Mouse (Mus musculus) midbrain, postnatal 0 days (tissue): ENCODE results near the gene Foxn3. TPM values are rescaled to one million over a fixed set of nuclear protein-coding genes. Genes with fewer than 3 reads are reported as not detected.

Experiments used
- ATAC-seq: fragments of 200-750 bp; cut with Nextera tagmentation; 2 replicates; pipeline ENCODE4 v1.8.0; 2017; ENCODE audit warnings: moderate number of reproducible peaks, mild to moderate bottlenecking, moderate TSS enrichment, moderate library complexity; ENCODE audit not compliant: low FRiP score
- DNase-seq: peaks from one replicate; pipeline ENCODE4 v3.0.0-alpha.2; 2015; ENCODE audit warnings: low spot score
- H3K27ac ChIP-seq: fragments of 300-500 bp; sonication (generic); 2 replicates; pipeline ENCODE4 v1.5.1; 2014; ENCODE audit warnings: low read depth, mild to moderate bottlenecking, low read length, mixed read lengths
- H3K27me3 ChIP-seq: fragments of 300-500 bp; sonication (generic); 2 replicates; pipeline ENCODE4 v1.6.1; 2014; ENCODE audit warnings: low read length, control low read depth, mixed read lengths; ENCODE audit not compliant: insufficient read depth
- H3K36me3 ChIP-seq: fragments of 300-500 bp; sonication (generic); 2 replicates; pipeline ENCODE4 v1.6.1; 2014; ENCODE audit warnings: low read length, control low read depth, mixed read lengths; ENCODE audit not compliant: insufficient read depth
- H3K4me1 ChIP-seq: fragments of 300-500 bp; sonication (generic); 2 replicates; pipeline ENCODE4 v1.6.1; 2014; ENCODE audit warnings: mild to moderate bottlenecking, control low read depth, antibody characterized with exemption, low read length, mixed read lengths; ENCODE audit not compliant: insufficient read depth
- H3K4me2 ChIP-seq: fragments of 300-500 bp; sonication (generic); 2 replicates; pipeline ENCODE4 v1.6.1; 2014; ENCODE audit warnings: low read depth, mild to moderate bottlenecking, low read length, mixed read lengths; ENCODE audit not compliant: poor library complexity, severe bottlenecking
- H3K4me3 ChIP-seq: fragments of 300-500 bp; sonication (generic); 2 replicates; pipeline ENCODE4 v1.5.1; 2014; ENCODE audit warnings: low read depth, mild to moderate bottlenecking, low read length, moderate library complexity
- H3K9ac ChIP-seq: fragments of 300-500 bp; sonication (generic); replicated peaks from 2 replicates; pipeline ENCODE4 v1.6.1; 2014; ENCODE audit warnings: mild to moderate bottlenecking, low read length, moderate library complexity, mixed read lengths; ENCODE audit not compliant: poor library complexity, severe bottlenecking
- H3K9me3 ChIP-seq: fragments of 300-500 bp; sonication (generic); 2 replicates; pipeline ENCODE4 v1.6.1; 2016; ENCODE audit warnings: low read length, control low read depth
- CTCF ChIP-seq: IDR thresholded peaks from 2 replicates; pipeline ENCODE4 v1.5.1; 2016; ENCODE audit warnings: antibody characterized with exemption, mild to moderate bottlenecking
- WGBS: fragments of 180-500 bp; shearing (Covaris S2); extraction: QIAGEN DNeasy Blood & Tissue Kit; methylation state at CpG from one replicate; pipeline ENCODE4 v1.1.7; 2014; 5-methylcytosine and 5-hydroxymethylcytosine counted together
- polyA plus RNA-seq: library from polyadenylated mRNA; unstranded; fragments of >200 nt; fragmentation: Nextera tagmentation; extraction: Ambion mirVana; gene quantifications from 2 replicates; pipeline ENCODE4 v1.2.1, GENCODE M21; 2015
- total RNA-seq: library from RNA; depleted of rRNA; stranded (reverse); fragments of >200 nt; gene quantifications from 2 replicates; pipeline ENCODE4 v1.2.3, GENCODE M21; 2014

Foxn3 gene
- total and polyA plus RNA-seq, 2 experiments from 2014 or later, result 38.9 to 72.7 TPM

GRCm38 (mm10) chr12:99356660-99357059 lies 206.7 kb downstream of the Foxn3 start:
- 78% methylated on average over 8 of the region's 8 CpGs for WGBS
- H3K27ac ChIP-seq, result peak overlapping the region; percentile 9; the same call in 1 of the 2 replicates
- H3K4me3 ChIP-seq, result no peak overlapping the region
- no peaks in the 10 kb centered on the region for H3K27me3 ChIP-seq
- H3K36me3 ChIP-seq, result no peaks in the 10 kb centered on the region
- no peak for TF ChIP-seq CTCF
- H3K4me1 ChIP-seq, result peaks cover 5% of the 10 kb centered on the region; the same call in 1 of the 2 replicates
- no peak for DNase-seq
- no peak for ATAC-seq
- H3K4me2 ChIP-seq, result no peak overlapping the region
- H3K9me3 ChIP-seq, result no peaks in the 10 kb centered on the region
- H3K9ac ChIP-seq, result no peak overlapping the region

GRCm38 (mm10) chr12:99353692-99354091 lies 209.7 kb downstream of the Foxn3 start:
- no peak for TF ChIP-seq CTCF
- Histone ChIP-seq H3K27ac (no peak overlapping the region), H3K9me3 (no peaks in the 10 kb centered on the region), H3K9ac (no peak overlapping the region), H3K4me3 (no peak overlapping the region), H3K36me3 (no peaks in the 10 kb centered on the region), H3K27me3 (no peaks in the 10 kb centered on the region), H3K4me1 (peaks cover 5% of the 10 kb centered on the region; the same call in 1 of the 2 replicates), H3K4me2 (no peak overlapping the region)
- DNase-seq (no peak), ATAC-seq (no peak)
- 93% methylated on average over 11 of the region's 11 CpGs for WGBS

DNA sequence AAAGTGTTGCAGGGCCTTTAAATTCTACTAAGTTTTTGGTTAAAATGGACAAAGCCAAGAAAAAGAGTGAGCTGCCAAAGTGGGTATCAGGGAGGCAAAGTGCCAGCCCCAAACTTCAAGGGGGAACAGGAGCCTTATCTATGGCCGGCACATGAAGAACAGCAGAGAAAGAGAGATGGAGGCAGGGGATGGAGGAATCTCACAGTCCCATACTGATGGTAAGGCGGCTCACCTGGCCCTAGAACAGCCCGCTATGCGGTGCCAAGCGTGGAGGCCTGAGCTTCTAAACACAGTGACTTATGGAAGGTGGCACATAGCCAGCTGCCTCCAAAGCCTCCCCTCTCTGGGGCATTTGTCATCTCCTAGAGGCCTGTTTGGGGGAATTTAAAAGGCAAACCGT lies 210.8 kb downstream of the Foxn3 start:
- DNase-seq, result no peak
- no peak for ATAC-seq
- WGBS, result 69% methylated on average over 6 of the region's 6 CpGs

DNA sequence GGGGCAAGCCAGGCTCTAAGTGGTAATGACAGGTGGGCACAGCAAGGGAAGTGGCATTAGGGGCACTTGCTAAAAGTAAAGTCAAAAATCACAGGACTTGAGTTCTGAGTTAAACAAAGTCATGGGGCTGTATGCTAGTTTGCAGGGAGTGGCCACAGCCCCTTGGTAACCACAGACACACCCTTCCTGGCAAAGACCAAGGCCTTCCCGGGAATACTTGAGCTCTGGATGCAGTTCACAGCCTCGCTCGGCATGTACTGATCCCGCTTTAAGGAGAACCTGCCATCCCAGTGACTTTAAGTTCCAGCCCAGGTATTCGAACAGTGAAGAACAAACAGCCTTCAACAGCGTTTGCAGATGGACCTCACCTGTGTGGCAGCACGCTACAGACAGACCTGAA lies 211.2 kb downstream of the Foxn3 start:
- TF ChIP-seq CTCF, result no peak
- Histone ChIP-seq H3K27ac (no peak overlapping the region), H3K27me3 (no peaks in the 10 kb centered on the region), H3K4me1 (peaks cover under 1% of the 10 kb centered on the region; the same call in 1 of the 2 replicates), H3K36me3 (no peaks in the 10 kb centered on the region), H3K4me2 (no peak overlapping the region), H3K9ac (no peak overlapping the region), H3K4me3 (no peak overlapping the region), H3K9me3 (no peaks in the 10 kb centered on the region)
- no peak for ATAC-seq
- no peak for DNase-seq
- 88% methylated on average over 7 of the region's 7 CpGs for WGBS

More for the DNA sequence above, 210.8 kb downstream of the Foxn3 start:
- H3K27ac ChIP-seq, result no peak overlapping the region
- peaks cover 5% of the 10 kb centered on the region; the same call in 1 of the 2 replicates for H3K4me1 ChIP-seq
- no peak overlapping the region for H3K9ac ChIP-seq
- no peaks in the 10 kb centered on the region for H3K9me3 ChIP-seq
- H3K27me3 ChIP-seq, result no peaks in the 10 kb centered on the region
- no peak overlapping the region for H3K4me2 ChIP-seq
- H3K4me3 ChIP-seq, result no peak overlapping the region
- no peak for TF ChIP-seq CTCF
- H3K36me3 ChIP-seq, result no peaks in the 10 kb centered on the region

GRCm38 (mm10) chr12:99351731-99352130 lies 211.7 kb downstream of the Foxn3 start:
- no peaks in the 10 kb centered on the region for H3K9me3 ChIP-seq
- no peak for DNase-seq
- no peak overlapping the region for H3K27ac ChIP-seq
- WGBS, result 84% methylated on average over 9 of the region's 9 CpGs
- no peak overlapping the region for H3K9ac ChIP-seq
- H3K4me3 ChIP-seq, result no peak overlapping the region
- H3K4me1 ChIP-seq, result no peaks in the 10 kb centered on the region
- no peak overlapping the region for H3K4me2 ChIP-seq
- TF ChIP-seq CTCF, result no peak
- no peak for ATAC-seq
- no peaks in the 10 kb centered on the region for H3K36me3 ChIP-seq
- no peaks in the 10 kb centered on the region for H3K27me3 ChIP-seq

DNA sequence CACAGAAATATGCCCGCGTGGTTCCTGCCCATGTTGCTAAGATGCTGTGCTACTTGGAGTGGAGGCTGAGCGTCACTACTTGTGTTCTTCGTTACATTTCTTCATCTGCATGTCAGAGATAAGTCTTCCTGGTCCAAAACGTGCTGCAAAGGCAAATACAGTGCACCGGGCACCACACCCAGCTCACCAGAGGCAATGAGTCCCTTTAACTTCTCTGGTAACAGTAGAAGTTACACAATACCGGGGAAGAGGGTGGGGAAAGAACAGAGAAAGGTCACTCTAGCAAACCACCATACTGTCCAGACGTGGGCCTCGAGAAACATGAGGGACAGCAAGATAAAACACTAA lies 213.8 kb downstream of the Foxn3 start:
- TF ChIP-seq CTCF, result no peak
- DNase-seq, result no peak
- Histone ChIP-seq H3K9me3 (no peaks in the 10 kb centered on the region), H3K27me3 (no peaks in the 10 kb centered on the region), H3K36me3 (no peaks in the 10 kb centered on the region), H3K4me3 (no peak overlapping the region), H3K27ac (no peak overlapping the region), H3K9ac (no peak overlapping the region), H3K4me2 (no peak overlapping the region), H3K4me1 (no peaks in the 10 kb centered on the region)
- ATAC-seq, result no peak
- 86% methylated on average over 9 of the region's 9 CpGs for WGBS
